Mouse (Mus musculus): Measurements from ENCODE around the gene Pip4k2c. TPM values are rescaled to one million over a fixed set of nuclear protein-coding genes. Genes with fewer than 3 reads are reported as not detected.
"Not testable (repeated sequence)": the region's sequence is repeated elsewhere in the genome, so short reads cannot be mapped to it uniquely, and the experiment has no call there.

Pip4k2c gene
- polyA plus RNA-seq, 1 experiment from 2014 or later: 30.8 TPM

- WGBS: 80% methylated on average over 3 of the region's 3 CpGs
- H3K9ac ChIP-seq (ENCODE audit: low read length); H3K4me2 ChIP-seq (ENCODE audit: low read depth, low read length); H3K4me3 ChIP-seq (ENCODE audit: low read length); H3K27me3 ChIP-seq (ENCODE audit: control insufficient read depth, insufficient read depth, low read depth, low read length); H3K36me3 ChIP-seq (ENCODE audit: control insufficient read depth, insufficient read depth, low read length); H3K27ac ChIP-seq (ENCODE audit: low read length); H3K4me1 ChIP-seq (replicated peaks; ENCODE audit: control insufficient read depth, insufficient read depth, low read length); ATAC-seq (ENCODE audit: low read depth); H3K9me3 ChIP-seq (ENCODE audit: control insufficient read depth, low read length): not testable (repeated sequence)
Measured at GRCm38 (mm10) chr10:127151233-127151632, 60.2 kb downstream of the Pip4k2c start.

DNA sequence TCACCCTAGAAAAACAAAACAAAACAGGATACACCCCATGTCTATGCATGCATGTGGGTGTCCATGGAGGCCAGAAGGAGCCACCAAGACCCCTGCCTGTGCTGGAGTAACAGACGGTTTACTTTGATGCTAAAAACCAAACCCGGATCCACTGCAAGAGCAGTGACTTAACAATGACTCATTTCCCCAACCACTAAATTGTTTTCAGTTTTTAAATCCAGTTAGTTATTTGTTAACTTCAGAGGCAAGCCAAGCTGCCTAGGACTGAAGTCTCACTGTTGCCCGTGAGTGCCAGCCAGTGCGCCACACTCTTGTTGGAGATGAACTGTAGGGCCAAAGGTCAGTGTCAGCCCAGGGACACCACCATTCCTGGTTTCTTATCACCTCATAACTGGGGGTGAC lies 60.9 kb downstream of the Pip4k2c start:
- Histone ChIP-seq H3K27me3 (ENCODE audit: control insufficient read depth, insufficient read depth, low read depth, low read length) (no peaks in the 10 kb centered on the region), H3K4me2 (ENCODE audit: low read depth, low read length) (no peak overlapping the region), H3K4me1 (replicated peaks; ENCODE audit: control insufficient read depth, insufficient read depth, low read length) (no peaks in the 10 kb centered on the region), H3K9ac (ENCODE audit: low read length) (no peak overlapping the region), H3K4me3 (ENCODE audit: low read length) (no peak overlapping the region), H3K27ac (ENCODE audit: low read length) (no peak overlapping the region), H3K36me3 (ENCODE audit: control insufficient read depth, insufficient read depth, low read length) (no peaks in the 10 kb centered on the region), H3K9me3 (ENCODE audit: control insufficient read depth, low read length) (no peaks in the 10 kb centered on the region; the same call in 1 of the 2 replicates)
- no peak for ATAC-seq (ENCODE audit: low read depth)
- 71% methylated on average over 4 of the region's 4 CpGs for WGBS

DNA sequence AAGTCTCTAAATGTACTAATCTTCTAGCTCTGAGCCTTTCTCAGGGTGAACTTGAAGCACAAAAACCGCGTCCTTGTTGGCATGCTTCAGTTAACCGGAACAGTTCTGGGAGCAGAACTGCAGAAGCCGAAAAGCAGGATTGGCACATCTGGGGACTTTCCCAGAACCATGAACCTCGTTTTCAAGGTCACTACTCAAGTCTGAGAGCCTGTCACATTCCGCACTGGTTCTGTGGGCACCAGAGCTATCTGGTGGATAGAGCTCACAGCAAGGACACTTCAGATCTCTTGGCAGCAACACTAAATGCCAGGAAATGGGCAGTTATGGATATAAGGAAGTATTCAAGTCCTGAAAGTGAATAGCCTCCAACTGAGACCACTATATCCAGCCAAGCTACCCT lies 64.2 kb downstream of the Pip4k2c start:
- Histone ChIP-seq H3K4me1 (replicated peaks; ENCODE audit: control insufficient read depth, insufficient read depth, low read length) (no peaks in the 10 kb centered on the region), H3K9me3 (ENCODE audit: control insufficient read depth, low read length) (no peaks in the 10 kb centered on the region), H3K9ac (ENCODE audit: low read length) (no peak overlapping the region), H3K4me3 (ENCODE audit: low read length) (no peak overlapping the region), H3K36me3 (ENCODE audit: control insufficient read depth, insufficient read depth, low read length) (no peaks in the 10 kb centered on the region), H3K27me3 (ENCODE audit: control insufficient read depth, insufficient read depth, low read depth, low read length) (no peaks in the 10 kb centered on the region), H3K27ac (ENCODE audit: low read length) (no peak overlapping the region), H3K4me2 (ENCODE audit: low read depth, low read length) (no peak overlapping the region)
- 74% methylated on average over 6 of the region's 6 CpGs for WGBS
- no peak for ATAC-seq (ENCODE audit: low read depth)

Other genes starting within 250 kb of the Pip4k2c start
- 66.2 and 72.0 TPM in 2 replicates for gene Ctdsp2, start 232.9 kb downstream of the Pip4k2c start, polyA plus RNA-seq (2015; fragmentation: Nextera tagmentation; extraction: Ambion mirVana)
- 0.20 and 0.33 TPM in 2 replicates for gene Avil, start 210.9 kb downstream of the Pip4k2c start, polyA plus RNA-seq (2015; fragmentation: Nextera tagmentation; extraction: Ambion mirVana)
- 69.3 and 71.6 TPM in 2 replicates for gene Tsfm, start 180.7 kb downstream of the Pip4k2c start, polyA plus RNA-seq (2015; fragmentation: Nextera tagmentation; extraction: Ambion mirVana)
- 37.5 and 39.9 TPM in 2 replicates for gene Mettl1, start 170.2 kb downstream of the Pip4k2c start, polyA plus RNA-seq (2015; fragmentation: Nextera tagmentation; extraction: Ambion mirVana)
- gene Eef1akmt3, start 170.1 kb downstream of the Pip4k2c start, polyA plus RNA-seq (2015; fragmentation: Nextera tagmentation; extraction: Ambion mirVana): 0.29 and 0.36 TPM in 2 replicates
- gene Cyp27b1, start 163.3 kb downstream of the Pip4k2c start, polyA plus RNA-seq (2015; fragmentation: Nextera tagmentation; extraction: Ambion mirVana): 0.11 and 0.38 TPM in 2 replicates
- 0.46 and 0.53 TPM in 2 replicates for gene March9, start 151.4 kb downstream of the Pip4k2c start, polyA plus RNA-seq (2015; fragmentation: Nextera tagmentation; extraction: Ambion mirVana)
- 1,550 and 1,646 TPM in 2 replicates for gene Cdk4, start 148.1 kb downstream of the Pip4k2c start, polyA plus RNA-seq (2015; fragmentation: Nextera tagmentation; extraction: Ambion mirVana)
- 165 and 169 TPM in 2 replicates for gene Tspan31, start 141.3 kb downstream of the Pip4k2c start, polyA plus RNA-seq (2015; fragmentation: Nextera tagmentation; extraction: Ambion mirVana)
- 0.04 and 0.58 TPM in 2 replicates for gene Agap2, start 136.3 kb downstream of the Pip4k2c start, polyA plus RNA-seq (2015; fragmentation: Nextera tagmentation; extraction: Ambion mirVana)
- 108 and 111 TPM in 2 replicates for gene Os9, start 90.5 kb downstream of the Pip4k2c start, polyA plus RNA-seq (2015; fragmentation: Nextera tagmentation; extraction: Ambion mirVana)
- 3.5 and 5.2 TPM in 2 replicates for gene B4galnt1, start 46.4 kb downstream of the Pip4k2c start, polyA plus RNA-seq (2015; fragmentation: Nextera tagmentation; extraction: Ambion mirVana)
- 0.88 and 1.1 TPM in 2 replicates for gene Slc26a10, start 30.9 kb downstream of the Pip4k2c start, polyA plus RNA-seq (2015; fragmentation: Nextera tagmentation; extraction: Ambion mirVana)
- 60.3 and 65.0 TPM in 2 replicates for gene Arhgef25, start 21.5 kb downstream of the Pip4k2c start, polyA plus RNA-seq (2015; fragmentation: Nextera tagmentation; extraction: Ambion mirVana)
- gene Dtx3, start 15.9 kb downstream of the Pip4k2c start, polyA plus RNA-seq (2015; fragmentation: Nextera tagmentation; extraction: Ambion mirVana): 72.9 and 74.8 TPM in 2 replicates
- 1.2 TPM in 2 replicates for gene Kif5a, start 51.8 kb upstream of the Pip4k2c start, polyA plus RNA-seq (2015; fragmentation: Nextera tagmentation; extraction: Ambion mirVana)
- gene Dctn2, start 54.8 kb upstream of the Pip4k2c start, polyA plus RNA-seq (2015; fragmentation: Nextera tagmentation; extraction: Ambion mirVana): 183 and 194 TPM in 2 replicates
- gene Mbd6, start 77.4 kb upstream of the Pip4k2c start, polyA plus RNA-seq (2015; fragmentation: Nextera tagmentation; extraction: Ambion mirVana): 10.6 and 15.2 TPM in 2 replicates
- gene Mars, start 100.2 kb upstream of the Pip4k2c start, polyA plus RNA-seq (2015; fragmentation: Nextera tagmentation; extraction: Ambion mirVana): 86.1 and 93.9 TPM in 2 replicates
- gene Arhgap9, start 110.4 kb upstream of the Pip4k2c start, polyA plus RNA-seq (2015; fragmentation: Nextera tagmentation; extraction: Ambion mirVana): 5.5 and 6.9 TPM in 2 replicates
- 9.7 and 10.5 TPM in 2 replicates for gene Gli1, start 130.4 kb upstream of the Pip4k2c start, polyA plus RNA-seq (2015; fragmentation: Nextera tagmentation; extraction: Ambion mirVana)
- not detected in 2 replicates for gene Inhbe, start 142.8 kb upstream of the Pip4k2c start, polyA plus RNA-seq (2015; fragmentation: Nextera tagmentation; extraction: Ambion mirVana)
- not detected in 2 replicates for gene Inhbc, start 158.8 kb upstream of the Pip4k2c start, polyA plus RNA-seq (2015; fragmentation: Nextera tagmentation; extraction: Ambion mirVana)
- 22.2 and 22.4 TPM in 2 replicates for gene R3hdm2, start 168.7 kb upstream of the Pip4k2c start, polyA plus RNA-seq (2015; fragmentation: Nextera tagmentation; extraction: Ambion mirVana)

Data from lung, embryonic 16.5 days (tissue).